Mouse (Mus musculus): ENCODE data around the gene Inpp1. TPM values are rescaled to one million over a fixed set of nuclear protein-coding genes. Genes with fewer than 3 reads are reported as not detected.

Inpp1 gene
- total RNA-seq, 2 experiments from 2014 or later, result 23.0 to 25.8 TPM

DNA sequence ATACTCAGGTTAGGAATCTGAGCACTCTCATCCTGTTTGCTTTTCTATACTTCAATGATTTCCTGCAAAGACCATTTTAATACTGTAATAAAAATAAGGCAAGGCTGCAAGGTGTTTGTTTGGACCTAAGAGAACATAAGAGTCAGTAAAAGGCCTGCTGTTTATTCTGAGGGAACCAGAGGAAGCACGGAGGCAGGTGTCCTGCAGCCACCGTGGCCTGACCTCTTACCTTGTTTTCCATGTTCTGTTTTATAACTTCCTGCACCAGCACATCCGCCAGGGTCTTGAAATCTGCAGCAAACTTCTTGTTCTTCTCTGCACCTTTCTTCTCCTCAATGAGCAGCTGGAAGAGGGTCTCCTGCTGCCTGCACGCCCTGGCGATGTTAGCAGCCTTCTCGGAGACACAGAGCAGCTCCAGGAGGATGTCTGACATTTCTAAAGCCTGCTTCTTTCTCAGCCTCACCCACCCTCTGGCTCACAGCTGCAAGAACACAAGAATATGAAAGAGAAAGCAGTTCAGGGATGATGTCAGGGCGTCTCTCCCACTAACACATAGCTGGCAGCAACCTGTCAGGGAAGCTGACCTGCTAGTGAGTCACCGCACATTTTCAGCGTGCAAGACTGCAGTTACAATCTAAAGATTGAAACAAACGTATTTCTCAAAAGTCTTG is 18.3 kb downstream of the Inpp1 start:
- intact Hi-C loops (cut with DNase I), result no loop called here
- peak; percentile 44 to 52 for DNase-seq

DNA sequence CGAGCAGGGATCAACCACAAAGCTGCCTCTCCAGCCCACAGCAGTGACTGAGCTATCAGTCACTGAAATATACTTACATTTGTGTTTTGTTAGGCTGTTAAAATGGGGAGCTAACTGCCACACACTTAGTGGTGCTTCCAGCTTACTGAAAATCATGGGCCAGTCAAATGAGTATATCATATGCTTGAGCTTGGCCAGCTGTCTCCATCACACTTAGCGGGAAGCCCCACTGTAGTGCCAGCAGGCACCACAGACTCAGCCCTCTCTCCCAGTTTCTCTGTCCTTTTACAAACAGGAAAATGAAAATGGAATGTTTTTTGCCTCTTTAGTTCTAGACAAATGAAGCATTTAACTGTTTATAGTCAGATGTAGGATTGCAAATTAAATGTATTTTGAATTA is 21.6 kb downstream of the Inpp1 start:
- intact Hi-C loops (cut with DNase I), result no loop called here
- no peak for DNase-seq

DNA sequence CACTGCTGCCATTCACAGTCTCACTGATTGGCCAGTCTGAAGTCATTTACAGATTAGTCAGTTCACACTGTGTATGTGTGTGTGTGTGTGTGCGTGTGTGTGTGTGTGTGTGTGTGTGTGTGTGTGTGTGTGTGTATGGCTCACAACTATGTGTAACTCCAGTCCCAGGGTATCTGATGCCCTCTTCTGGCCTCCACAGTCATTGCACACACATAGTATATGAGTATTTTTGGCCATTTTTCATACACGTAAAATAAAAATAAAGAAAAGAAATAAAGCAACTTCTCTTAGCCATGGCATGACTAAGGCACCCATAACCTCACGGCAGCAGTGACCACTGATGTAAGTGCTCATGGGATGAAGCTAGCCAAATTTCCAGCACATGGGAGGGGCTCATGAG is 23.8 kb downstream of the Inpp1 start:
- intact Hi-C loops (cut with DNase I), result no loop called here

DNA sequence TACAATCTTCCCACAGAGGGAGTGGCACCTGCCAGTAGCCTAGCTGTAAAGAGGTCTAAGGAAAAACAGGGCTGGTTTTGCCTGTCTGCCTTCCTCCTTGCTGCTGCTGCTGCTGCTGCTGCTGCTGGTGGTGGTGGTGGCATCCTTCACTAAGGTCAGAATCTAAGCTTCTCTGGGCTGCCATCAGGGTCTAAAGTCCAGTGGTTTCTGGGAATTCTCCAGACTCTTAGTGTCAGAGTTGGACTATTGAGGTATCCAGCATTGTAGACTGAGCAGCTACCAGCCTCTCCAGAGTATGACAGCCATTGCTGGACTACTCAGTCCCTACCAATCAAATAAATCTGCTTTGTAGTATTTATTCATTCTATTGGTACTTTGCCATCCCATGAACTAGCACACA is 24.8 kb downstream of the Inpp1 start:
- intact Hi-C loops (cut with DNase I), result no loop called here
- no peak for DNase-seq

More for the DNA sequence above, 23.8 kb downstream of the Inpp1 start:
- DNase-seq, result no peak

DNA sequence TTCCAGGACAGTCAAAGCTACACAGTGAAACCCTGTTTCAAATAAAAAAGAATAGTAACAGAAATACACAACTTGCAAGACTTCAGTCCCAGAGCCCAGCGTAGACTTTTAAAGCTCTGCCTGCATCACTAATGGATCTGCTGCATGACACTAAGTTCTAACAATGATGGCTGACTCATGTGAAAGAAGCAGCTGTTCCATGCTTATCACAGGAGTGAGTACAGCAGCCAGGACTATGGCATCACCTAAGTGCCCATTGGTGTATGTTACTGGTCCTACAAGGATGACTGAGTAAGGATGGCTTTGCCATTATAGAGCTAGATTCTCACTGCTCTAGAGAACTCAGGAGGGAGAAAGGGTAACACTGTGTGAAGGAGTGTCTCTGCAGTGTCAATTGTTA is 30.2 kb downstream of the Inpp1 start:
- no peak for DNase-seq
- intact Hi-C loops (cut with DNase I), result no loop called here

DNA sequence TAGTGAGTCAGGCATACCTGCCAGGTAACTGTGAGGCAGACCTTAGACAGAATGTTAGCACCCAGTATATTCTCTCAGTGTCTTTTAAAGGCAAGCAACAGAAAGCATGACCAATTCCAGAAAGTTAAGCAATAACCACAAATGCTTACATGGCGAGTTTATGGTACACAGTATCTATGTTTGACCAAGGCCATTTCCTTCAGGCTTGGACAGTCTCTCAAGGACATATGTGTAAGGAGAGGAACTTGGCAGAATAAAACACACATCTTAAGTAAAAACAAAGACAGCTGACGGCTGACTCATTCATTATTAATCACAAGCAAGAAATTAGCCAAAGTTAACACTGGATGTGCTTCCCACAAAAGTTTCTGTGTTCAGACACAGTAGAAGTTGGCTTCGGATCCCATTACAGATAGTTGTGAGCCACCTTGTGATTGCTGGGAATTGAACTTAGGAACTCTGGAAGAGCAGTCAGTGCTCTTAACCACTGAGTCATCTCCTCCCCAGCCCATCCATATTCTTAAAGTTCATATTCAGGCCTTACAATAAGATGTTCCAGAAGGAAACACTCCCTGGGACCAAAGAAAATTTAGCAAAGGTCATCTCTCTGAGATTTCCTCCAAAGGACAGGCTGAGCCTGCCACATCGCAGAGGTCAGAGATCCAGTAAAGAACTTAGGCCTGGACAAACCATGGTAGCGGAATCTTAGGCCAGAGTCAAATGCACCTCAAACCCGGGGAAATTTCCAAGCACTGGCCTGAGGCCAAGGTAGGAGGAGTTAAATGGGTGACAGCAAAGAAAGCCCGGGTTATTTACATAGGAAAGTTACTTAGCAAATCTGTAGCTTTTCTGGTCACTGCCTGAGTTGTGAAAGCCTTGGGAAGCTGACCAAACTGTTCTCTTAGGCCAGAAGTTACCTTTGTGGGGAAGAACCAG is 52.0 kb downstream of the Inpp1 start:
- DNase-seq, result peak; percentile 14 to 15
- intact Hi-C loops (cut with DNase I), result no loop called here

DNA sequence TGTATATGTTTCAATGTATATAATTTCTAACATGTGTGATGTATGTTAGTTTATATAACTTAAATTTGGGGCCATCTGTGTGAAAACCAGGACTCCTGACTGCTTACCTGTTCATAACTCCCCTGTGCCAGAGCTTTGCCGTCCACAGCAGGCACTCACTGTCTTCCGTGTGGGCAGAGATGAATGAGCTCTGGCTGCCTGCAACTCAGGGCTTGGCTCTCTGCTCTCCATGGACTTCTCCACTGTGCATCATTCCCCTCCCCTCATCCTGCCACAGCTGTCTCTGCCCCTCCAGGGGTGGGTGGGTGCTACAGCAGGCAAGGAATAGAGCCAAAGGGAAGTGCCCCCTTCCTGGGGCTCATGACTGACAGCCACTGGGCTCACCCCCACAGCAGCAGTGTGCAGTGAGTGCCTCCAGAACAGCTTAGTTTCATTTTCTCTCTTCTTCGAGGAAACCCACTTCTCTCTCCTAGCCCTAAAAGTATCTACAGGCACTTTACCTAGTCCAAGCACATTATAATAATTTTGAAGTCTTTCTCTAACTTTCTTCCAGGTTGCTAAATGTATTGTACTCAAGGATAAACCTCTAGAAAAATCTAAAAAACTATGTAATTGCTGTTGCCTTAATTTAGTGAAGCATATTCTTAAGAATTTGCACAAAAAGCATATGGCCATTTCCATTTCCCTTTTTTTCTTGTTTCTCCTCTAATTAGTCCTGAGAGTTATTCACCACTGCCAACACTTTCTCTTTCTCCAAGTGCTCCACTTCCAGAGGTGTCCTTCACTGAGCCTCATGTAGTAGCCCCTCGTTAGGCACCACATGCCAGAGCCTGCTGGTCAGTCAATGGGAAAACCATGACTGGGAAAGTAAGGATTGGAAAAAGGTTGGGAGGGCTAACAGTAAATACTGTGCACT is 53.3 kb downstream of the Inpp1 start:
- intact Hi-C loops (cut with DNase I), result no loop called here
- DNase-seq, result no peak

DNA sequence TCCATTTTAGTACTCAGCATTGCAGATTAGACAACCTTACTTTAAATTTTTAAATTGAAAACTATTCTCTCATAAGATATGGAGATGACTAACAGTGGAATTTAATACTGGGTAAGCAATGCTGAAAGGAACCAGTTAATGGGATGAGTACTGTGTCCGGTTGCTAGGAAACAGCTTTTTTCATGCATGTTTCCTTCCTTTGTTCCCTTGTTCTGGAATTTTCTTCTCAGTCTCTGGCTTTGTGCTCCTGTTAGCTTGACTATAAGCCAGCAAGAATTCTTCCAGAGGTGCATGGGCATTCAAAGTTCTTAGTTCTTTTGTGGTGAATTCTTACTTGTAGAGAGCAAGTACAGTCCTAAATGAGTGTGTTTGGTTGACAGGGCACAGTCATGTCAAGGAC is 59.3 kb downstream of the Inpp1 start:
- no peak for DNase-seq
- intact Hi-C loops (cut with DNase I), result loop anchor here (10.0 kb wide), 2 partner anchors 197 to 277 kb away; no protein-coding TSS in a partner anchor

DNA sequence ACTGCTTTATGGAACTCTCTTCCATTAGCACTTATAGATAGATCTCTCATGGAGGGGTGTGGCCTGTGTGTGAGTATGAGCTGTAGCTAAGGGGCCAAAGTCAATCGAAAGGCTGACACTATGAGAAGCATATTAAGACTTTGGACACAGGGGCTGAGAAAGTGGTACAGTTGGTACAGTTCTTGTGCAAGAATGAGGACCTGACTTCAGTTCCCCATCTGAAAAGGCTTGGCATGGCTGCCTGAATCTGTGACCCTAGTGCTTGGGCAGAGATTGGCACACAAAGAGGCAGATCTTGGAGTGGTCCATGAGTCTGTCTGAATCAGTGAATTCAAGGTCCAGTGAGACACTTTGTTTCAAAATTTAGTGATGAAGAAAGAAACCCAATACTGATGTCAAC is 63.2 kb downstream of the Inpp1 start:
- no peak for DNase-seq
- intact Hi-C loops (cut with DNase I), result loop anchor here (5.0 to 10.0 kb wide), 3 partner anchors 103 to 280 kb away; no protein-coding TSS in a partner anchor

DNA sequence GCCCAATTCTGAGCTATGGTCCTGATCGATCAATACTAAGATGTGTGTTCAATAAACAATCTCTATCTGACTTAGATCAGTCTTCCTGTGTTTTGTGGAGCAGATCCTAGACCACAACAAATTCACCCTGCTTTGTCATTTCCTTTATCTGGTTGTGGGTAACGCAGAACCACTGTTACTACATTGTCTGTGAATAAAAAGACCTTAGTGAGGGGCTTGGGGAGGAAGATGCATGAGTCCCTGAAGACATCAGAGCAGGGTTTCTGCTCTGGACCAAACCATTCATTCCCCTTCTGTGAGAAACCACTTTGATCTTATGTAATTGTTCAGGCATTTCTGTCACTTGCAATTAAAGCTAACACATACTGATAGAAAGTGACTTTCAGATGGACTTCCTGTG is 63.7 kb downstream of the Inpp1 start:
- DNase-seq, result no peak
- intact Hi-C loops (cut with DNase I), result loop anchor here (5.0 to 10.0 kb wide), 3 partner anchors 103 to 281 kb away; no protein-coding TSS in a partner anchor

DNA sequence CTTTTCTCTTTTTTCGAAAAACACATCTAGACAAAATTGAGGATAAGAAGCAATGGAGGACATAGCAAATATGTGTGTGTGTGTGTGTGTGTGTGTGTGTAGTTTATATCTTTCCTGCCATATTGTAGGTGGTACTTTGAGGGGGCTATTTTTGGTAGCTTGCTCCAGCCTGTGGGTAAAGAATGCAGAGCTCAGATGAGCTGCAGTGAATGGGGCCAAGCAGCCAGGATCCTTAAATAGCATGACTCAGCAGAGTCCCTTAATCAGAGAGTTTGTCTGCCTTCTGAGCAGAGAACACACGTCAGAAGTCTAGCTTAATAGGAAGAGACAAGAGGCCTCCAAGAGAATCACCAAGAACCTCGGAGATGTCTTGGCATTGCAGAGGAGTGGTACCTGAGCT is 64.8 kb downstream of the Inpp1 start:
- peak; percentile 25 to 36 for DNase-seq
- intact Hi-C loops (cut with DNase I), result loop anchor here (5.0 to 10.0 kb wide), 3 partner anchors 105 to 282 kb away; no protein-coding TSS in a partner anchor

DNA sequence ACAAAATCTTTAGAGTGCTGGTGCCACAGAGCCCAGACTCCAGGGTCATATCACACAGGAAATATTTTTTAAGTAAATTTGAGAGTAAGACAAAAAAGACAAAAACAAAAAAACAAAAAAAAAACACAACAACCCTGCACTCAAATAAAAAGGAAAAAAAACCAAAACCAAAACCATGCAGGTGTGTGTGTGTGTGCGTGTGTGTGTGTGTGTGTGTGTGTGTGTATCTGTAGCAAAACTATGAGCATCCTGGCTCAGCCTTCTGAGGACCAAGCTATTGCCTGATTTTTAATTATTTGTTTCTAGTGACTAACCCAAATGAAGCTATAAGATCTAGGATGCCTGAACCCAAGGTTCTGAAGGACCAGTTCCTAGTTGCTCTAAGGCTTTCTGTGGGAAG is 65.9 kb downstream of the Inpp1 start:
- intact Hi-C loops (cut with DNase I), result loop anchor here (5.0 to 10.0 kb wide), 3 partner anchors 106 to 283 kb away; no protein-coding TSS in a partner anchor
- no peak for DNase-seq

DNA sequence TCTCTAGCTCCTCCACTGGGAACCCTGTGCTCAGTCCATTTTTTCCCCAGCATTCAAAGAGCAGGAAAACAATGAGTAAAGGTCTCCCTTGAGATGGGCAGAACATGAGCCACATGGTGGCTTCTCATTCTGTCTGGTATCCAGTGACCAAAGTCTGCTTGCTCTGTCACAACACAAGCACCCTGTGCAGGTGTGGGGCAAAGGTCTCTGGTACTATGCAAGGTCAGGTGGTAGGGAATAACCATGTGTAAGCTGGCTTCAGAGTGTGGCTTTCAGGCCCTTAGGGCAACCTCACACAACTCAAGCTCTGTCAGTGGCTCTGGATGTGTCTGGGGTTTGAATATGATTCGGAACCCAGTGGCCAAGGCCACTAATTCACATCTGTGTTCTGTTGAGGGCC is 67.5 kb downstream of the Inpp1 start:
- intact Hi-C loops (cut with DNase I), result loop anchor here (2.0 to 10.0 kb wide), 6 partner anchors 67 to 605 kb away; partner anchors contain the start of gene Inpp1

DNA sequence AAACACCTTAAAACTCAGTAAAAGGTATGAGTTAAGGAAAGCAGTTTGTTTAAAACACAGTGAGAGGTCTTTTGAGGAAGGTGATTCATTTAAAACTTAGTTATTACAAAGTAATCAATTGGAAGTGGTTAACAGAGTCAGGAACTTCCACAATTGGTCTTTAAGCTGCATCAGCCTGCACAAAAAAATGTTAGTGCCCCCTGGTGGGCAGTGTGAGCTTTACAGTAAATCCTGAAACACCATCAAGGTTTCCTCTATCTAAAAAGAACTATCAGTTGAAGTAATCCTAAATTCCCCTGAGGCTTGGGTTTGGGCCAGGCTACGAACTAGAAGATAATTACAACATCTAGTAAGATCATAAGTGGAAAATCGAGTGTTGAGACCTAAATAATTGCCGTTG is 69.2 kb downstream of the Inpp1 start:
- intact Hi-C loops (cut with DNase I), result loop anchor here (1.0 to 10.0 kb wide), 4 partner anchors 69 to 603 kb away; partner anchors contain the start of gene Inpp1

More for the DNA sequence above, 67.5 kb downstream of the Inpp1 start:
- no peak for DNase-seq

DNA sequence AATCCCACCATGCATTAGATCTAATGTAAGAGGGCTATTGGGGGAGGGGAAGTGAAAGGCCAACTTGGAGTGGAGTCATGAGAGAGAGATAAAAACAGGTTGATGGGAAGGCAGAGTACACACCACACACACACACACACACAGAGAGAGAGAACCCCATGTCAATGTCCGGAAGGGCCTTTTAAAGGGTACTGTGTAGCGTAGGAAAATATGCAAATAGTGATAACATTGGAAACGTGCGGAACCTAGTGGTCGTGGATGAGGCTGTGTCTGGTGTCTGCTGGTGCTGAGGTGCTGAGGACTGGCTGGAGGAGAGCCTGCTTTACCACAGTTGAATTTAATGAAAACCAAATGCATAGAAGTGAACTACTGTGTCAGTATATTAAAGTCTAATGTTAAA is 74.9 kb downstream of the Inpp1 start:
- DNase-seq, result no peak
- intact Hi-C loops (cut with DNase I), result loop anchor here (10.0 kb wide), 1 partner anchor 598 kb away; no protein-coding TSS in a partner anchor

More for the DNA sequence above, 69.2 kb downstream of the Inpp1 start:
- DNase-seq, result peak; percentile 64 to 80

Other genes with a start within 250 kb of the Inpp1 start
- gene Nemp2, start 187.0 kb downstream of the Inpp1 start, total RNA-seq (2021), result 1 to 10 TPM; 2.2 to 2.3 TPM
- gene Mfsd6, start 90.2 kb downstream of the Inpp1 start, total RNA-seq (2021), result 10 to 100 TPM; 16.6 to 18.2 TPM
- gene Hibch, start 27.2 kb upstream of the Inpp1 start, total RNA-seq (2021), result 10 to 100 TPM; 62.1 to 63.6 TPM
- 1 to 10 TPM; 1.8 to 2.1 TPM for gene 1700019D03Rik, start 202.5 kb upstream of the Inpp1 start, total RNA-seq (2021)
- not detected for gene Mstn, start 244.0 kb upstream of the Inpp1 start, total RNA-seq (2021)